In genomic region chr13:96129081-96129480, GRCm38 (mm10) we compare ENCODE assay signal across 22 mouse cellular contexts. TPM values are rescaled to one million over a fixed set of nuclear protein-coding genes. Genes with fewer than 3 reads are reported as not detected.
"Had no signal": no experiment of that assay in that cellular context is flagged by ENCODE, and none has a peak within 500 bp of the region (broad histone marks: within the 10 kb centered on the region; RNA-seq: fewer than 3 reads in every experiment).

No protein-coding gene starts in this region.

- H3K27ac ChIP-seq: layer of hippocampus, adult 2 months; limb, embryonic 15.5 days; liver, embryonic 12.5 days; midbrain, embryonic 12.5 days; stomach, postnatal 0 days had no signal

- H3K9ac ChIP-seq: limb, embryonic 15.5 days; liver, embryonic 12.5 days; lung, embryonic 14.5 days; midbrain, embryonic 12.5 days had no signal

- H3K9me3 ChIP-seq: limb, embryonic 15.5 days; liver, embryonic 12.5 days; megakaryocyte, embryonic 14.5 days; midbrain, embryonic 12.5 days had no signal

- DNase-seq: kidney, adult 18-20 months; kidney, postnatal 10 days; kidney, postnatal 4 days; left cerebral cortex, postnatal 4 days; lung, embryonic 14.5 days; lung, postnatal 10 days; lung, postnatal 4 days; right cerebral cortex, adult 18-20 months; right cerebral cortex, postnatal 25 days; thymus, postnatal 4 days had no signal

- H3K4me2 ChIP-seq: limb, embryonic 15.5 days; liver, embryonic 12.5 days; lung, embryonic 14.5 days; midbrain, embryonic 12.5 days had no signal

- ATAC-seq: liver, embryonic 12.5 days; midbrain, embryonic 16.5 days had no signal

- H3K4me3 ChIP-seq: layer of hippocampus, adult 2 months; limb, embryonic 15.5 days; liver, embryonic 12.5 days; megakaryocyte, embryonic 14.5 days; midbrain, embryonic 12.5 days had no signal

- H3K36me3 ChIP-seq: limb, embryonic 15.5 days; liver, embryonic 12.5 days; midbrain, embryonic 12.5 days had no signal

RNA-seq across cellular contexts. Expression of gene Gm17190, which starts 47.2 kb away (rescaled TPM):
- total RNA-seq: layer of hippocampus, adult 2 months; layer of hippocampus, postnatal 10 days; left cerebral cortex, postnatal 10 days; left cerebral cortex, postnatal 4 days had no signal
- polyA plus RNA-seq: kidney, embryonic 14.5 days; limb, embryonic 15.5 days; liver, embryonic 12.5 days; liver, embryonic 16.5 days; lung, embryonic 14.5 days; midbrain, embryonic 12.5 days; neural tube, embryonic 11.5 days; stomach, postnatal 0 days had no signal
